Mouse (Mus musculus) midbrain, embryonic 16.5 days (tissue): ENCODE data around the gene Rbm8a. TPM values are rescaled to one million over a fixed set of nuclear protein-coding genes. Genes with fewer than 3 reads are reported as not detected.

Experiments used
- ATAC-seq: fragments of 200-750 bp; cut with Nextera tagmentation; 2 replicates; pipeline ENCODE4 v1.8.0; 2017; ENCODE audit warnings: moderate TSS enrichment
- H3K27ac ChIP-seq: fragments of 300-500 bp; sonication (generic); 2 replicates; pipeline ENCODE4 v1.5.1; 2014; ENCODE audit warnings: mild to moderate bottlenecking, low read length, mixed read lengths
- H3K27me3 ChIP-seq: fragments of 300-500 bp; sonication (generic); 2 replicates; pipeline ENCODE4 v1.6.1; 2014; ENCODE audit warnings: low read depth, low read length, mixed read lengths; ENCODE audit not compliant: control insufficient read depth, insufficient read depth
- H3K36me3 ChIP-seq: fragments of 300-500 bp; sonication (generic); 2 replicates; pipeline ENCODE4 v1.6.1; 2014; ENCODE audit warnings: mild to moderate bottlenecking, low read length, moderate library complexity, mixed read lengths; ENCODE audit not compliant: control insufficient read depth, insufficient read depth
- H3K4me1 ChIP-seq: fragments of 300-500 bp; sonication (generic); 2 replicates; pipeline ENCODE4 v1.6.1; 2014; ENCODE audit warnings: mild to moderate bottlenecking, low read length, mixed read lengths; ENCODE audit not compliant: control insufficient read depth, insufficient read depth
- H3K4me2 ChIP-seq: fragments of 300-500 bp; sonication (generic); 2 replicates; pipeline ENCODE4 v1.6.1; 2014; ENCODE audit warnings: mild to moderate bottlenecking, low read length, mixed read lengths
- H3K4me3 ChIP-seq: fragments of 300-500 bp; sonication (generic); 2 replicates; pipeline ENCODE4 v1.5.1; 2014; ENCODE audit warnings: low read depth, mild to moderate bottlenecking, low read length, moderate library complexity, mixed read lengths
- H3K9ac ChIP-seq: fragments of 300-500 bp; sonication (generic); 2 replicates; pipeline ENCODE4 v1.6.1; 2014; ENCODE audit warnings: low read depth, low read length, mixed read lengths
- H3K9me3 ChIP-seq: fragments of 300-500 bp; sonication (generic); replicated peaks from 2 replicates; pipeline ENCODE4 v1.6.1; 2014; ENCODE audit warnings: mild to moderate bottlenecking, low read length, mixed read lengths; ENCODE audit not compliant: control insufficient read depth, poor library complexity, severe bottlenecking
- WGBS: fragments of 180-500 bp; shearing (Covaris S2); extraction: QIAGEN DNeasy Blood & Tissue Kit; methylation state at CpG from one replicate; pipeline ENCODE4 v1.1.7; 2014; 5-methylcytosine and 5-hydroxymethylcytosine counted together
- polyA plus RNA-seq: library from polyadenylated mRNA; unstranded; fragments of >200 nt; fragmentation: Nextera tagmentation; extraction: Ambion mirVana; gene quantifications from 2 replicates; pipeline ENCODE4 v1.2.1, GENCODE M21; 2015

Gene Rbm8a
- polyA plus RNA-seq, 1 experiment from 2014 or later: 123 TPM

DNA sequence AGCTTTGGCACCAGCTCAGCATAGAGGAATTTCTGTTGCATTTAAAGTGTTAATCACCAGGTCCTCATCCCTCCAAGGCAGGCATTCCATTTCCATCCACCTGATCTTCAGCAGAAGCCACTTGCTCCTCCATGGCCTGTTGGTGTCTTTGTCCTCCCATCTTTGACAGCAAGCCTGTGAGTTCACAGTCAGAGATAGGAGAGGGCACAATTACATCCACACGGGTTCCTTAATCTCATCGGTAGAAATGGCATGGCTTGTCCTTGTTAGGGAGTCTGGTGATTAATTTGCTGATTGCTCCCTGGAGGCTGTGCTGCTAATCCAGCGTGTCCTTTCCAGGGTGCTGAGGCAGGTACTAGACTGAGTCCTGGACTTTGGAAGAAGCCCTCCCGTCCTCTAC, 43.8 kb downstream of the Rbm8a start:
- Histone ChIP-seq H3K4me2 (no peak overlapping the region), H3K4me3 (no peak overlapping the region), H3K27ac (no peak overlapping the region), H3K9ac (no peak overlapping the region), H3K4me1 (peaks cover 5% of the 10 kb centered on the region; the same call in 1 of the 2 replicates), H3K36me3 (no peaks in the 10 kb centered on the region), H3K9me3 (no peaks in the 10 kb centered on the region), H3K27me3 (peaks cover 12% of the 10 kb centered on the region)
- WGBS: 78% methylated on average over 4 of the region's 4 CpGs
- ATAC-seq: no peak

DNA sequence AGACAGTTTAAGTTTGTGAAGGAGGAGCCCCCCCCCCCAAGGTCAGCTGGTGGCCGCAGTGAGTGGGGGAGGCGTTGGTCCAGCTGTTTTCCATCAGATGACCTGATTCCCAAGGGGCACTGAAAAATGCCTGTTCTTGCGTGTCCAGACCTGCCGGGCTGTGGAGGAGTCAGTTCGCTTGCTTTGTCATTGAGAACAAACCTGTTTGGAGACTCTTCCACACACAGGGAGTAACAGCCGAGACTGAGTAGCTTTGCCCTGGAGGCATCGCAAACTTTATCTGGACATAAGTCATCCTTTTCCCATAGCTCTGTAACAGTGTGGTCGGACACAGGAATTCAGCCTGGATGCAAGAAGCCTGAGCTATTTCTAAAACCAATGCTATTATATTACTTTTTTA, 44.7 kb downstream of the Rbm8a start:
- Histone ChIP-seq H3K27me3 (peaks cover 12% of the 10 kb centered on the region), H3K9me3 (no peaks in the 10 kb centered on the region), H3K4me3 (no peak overlapping the region), H3K4me2 (no peak overlapping the region), H3K9ac (no peak overlapping the region), H3K4me1 (peaks cover 5% of the 10 kb centered on the region; the same call in 1 of the 2 replicates), H3K36me3 (no peaks in the 10 kb centered on the region), H3K27ac (no peak overlapping the region)
- no peak for ATAC-seq
- 76% methylated on average over 8 of the region's 8 CpGs for WGBS

DNA sequence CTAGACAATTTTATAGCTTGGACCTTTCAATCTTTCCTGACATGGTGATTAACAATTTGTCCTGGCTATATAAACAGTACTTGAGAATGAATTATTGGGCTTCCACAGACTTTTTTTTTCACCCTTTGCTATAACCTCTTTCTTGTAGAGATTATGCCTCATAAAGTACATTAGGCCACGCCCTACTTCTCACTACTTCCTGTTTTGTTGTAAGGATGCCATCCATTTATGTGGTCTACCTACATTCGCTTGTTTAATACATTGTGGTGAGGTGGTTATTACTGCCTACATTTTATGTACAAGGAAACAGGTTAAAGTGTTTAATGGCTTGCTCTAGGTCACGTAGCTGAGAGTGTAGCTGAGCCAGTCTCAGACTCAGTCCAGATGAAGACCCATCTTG, 45.4 kb downstream of the Rbm8a start:
- no peak for ATAC-seq
- Histone ChIP-seq H3K4me2 (no peak overlapping the region), H3K9ac (no peak overlapping the region), H3K27ac (no peak overlapping the region), H3K4me3 (no peak overlapping the region), H3K4me1 (peaks cover 9% of the 10 kb centered on the region; the same call in 1 of the 2 replicates), H3K27me3 (peaks cover 12% of the 10 kb centered on the region), H3K36me3 (no peaks in the 10 kb centered on the region), H3K9me3 (no peaks in the 10 kb centered on the region)
- 80% methylated on average over 3 of the region's 3 CpGs for WGBS

DNA sequence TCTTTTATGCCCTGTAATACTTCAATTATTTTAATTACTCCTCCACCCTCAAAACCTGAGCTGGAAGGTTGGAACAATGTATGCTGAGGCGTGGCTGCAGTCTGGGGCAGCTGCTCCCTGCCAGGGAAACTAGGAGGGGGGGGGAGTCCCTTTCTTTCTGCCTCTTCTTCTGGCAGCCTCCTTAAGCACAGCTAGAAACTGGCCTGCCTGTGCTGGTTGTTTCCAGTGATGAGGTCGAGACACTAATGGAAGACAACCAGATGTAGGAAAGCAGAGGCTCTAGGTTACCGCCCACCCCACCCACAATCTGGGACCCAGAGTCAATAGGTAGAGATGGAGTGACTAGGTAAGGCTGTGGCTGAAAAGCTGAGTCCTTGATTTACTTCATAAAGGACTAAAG, 46.0 kb downstream of the Rbm8a start:
- no peak overlapping the region for H3K4me3 ChIP-seq
- no peak overlapping the region for H3K4me2 ChIP-seq
- H3K9me3 ChIP-seq: no peaks in the 10 kb centered on the region
- H3K27ac ChIP-seq: no peak overlapping the region
- peaks cover 6% of the 10 kb centered on the region; the same call in 1 of the 2 replicates for H3K4me1 ChIP-seq
- no peak overlapping the region for H3K9ac ChIP-seq
- ATAC-seq: no peak
- WGBS: 30% methylated on average over 3 of the region's 3 CpGs
- H3K36me3 ChIP-seq: no peaks in the 10 kb centered on the region
- H3K27me3 ChIP-seq: peaks cover 10% of the 10 kb centered on the region

DNA sequence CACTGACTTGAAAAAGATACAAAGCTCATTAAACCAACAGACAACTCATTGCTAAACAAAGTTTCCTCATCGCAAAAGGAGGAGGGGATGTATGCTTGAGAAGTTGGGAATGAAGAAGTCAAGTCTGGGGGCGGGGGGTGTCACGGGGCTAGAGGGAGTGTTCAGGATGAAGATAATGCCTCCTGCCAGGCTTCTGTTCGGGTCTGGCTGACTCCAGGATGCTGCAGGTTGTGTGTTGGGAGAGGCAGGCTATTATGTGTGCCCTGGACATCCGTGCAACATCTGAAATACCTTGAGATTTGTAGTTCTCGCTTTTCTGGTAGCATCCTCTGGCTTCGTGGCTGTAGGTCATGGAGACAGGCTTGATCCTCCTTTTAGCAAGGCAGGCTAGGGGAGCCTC, 48.7 kb downstream of the Rbm8a start:
- H3K4me1 ChIP-seq: 0 out of 2 replicates have a peak, but pooled peaks cover 6% of the 10 kb centered on the region
- H3K9ac ChIP-seq: no peak overlapping the region
- H3K4me2 ChIP-seq: no peak overlapping the region
- WGBS: 53% methylated on average over 7 of the region's 7 CpGs
- H3K4me3 ChIP-seq: no peak overlapping the region
- no peaks in the 10 kb centered on the region for H3K36me3 ChIP-seq
- H3K27ac ChIP-seq: no peak overlapping the region
- ATAC-seq: no peak
- no peaks in the 10 kb centered on the region for H3K27me3 ChIP-seq
- no peaks in the 10 kb centered on the region for H3K9me3 ChIP-seq

DNA sequence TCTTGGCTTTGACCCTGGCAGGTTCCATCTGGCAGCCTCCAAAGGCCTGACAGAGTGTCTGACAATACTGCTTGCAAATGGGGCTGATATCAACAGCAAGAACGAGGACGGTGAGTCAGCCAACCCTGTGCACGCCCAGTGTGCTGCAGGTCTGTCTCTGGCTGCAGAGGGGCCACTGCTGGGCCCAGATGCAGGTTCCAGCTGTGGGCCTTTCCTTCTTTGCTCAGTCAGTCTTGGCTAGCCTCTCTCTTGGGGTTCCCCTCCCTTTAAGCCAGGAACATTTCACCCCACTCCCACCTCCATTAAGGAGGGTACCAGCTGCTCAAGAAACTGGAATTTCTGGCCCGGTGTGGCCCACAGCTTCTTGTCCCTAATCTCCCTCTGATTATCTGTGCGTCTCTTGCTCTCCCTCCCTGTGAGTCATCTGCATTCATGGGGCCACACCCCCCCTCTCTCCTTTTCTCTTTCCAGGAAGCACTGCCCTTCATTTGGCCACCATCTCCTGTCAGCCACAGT, 49.5 kb downstream of the Rbm8a start:
- Histone ChIP-seq H3K9me3 (no peaks in the 10 kb centered on the region), H3K27me3 (no peaks in the 10 kb centered on the region), H3K4me2 (no peak overlapping the region), H3K9ac (0 out of 2 replicates have a peak overlapping the region, but pooled peaks have one; percentile 25), H3K4me1 (0 out of 2 replicates have a peak, but pooled peaks cover 6% of the 10 kb centered on the region), H3K36me3 (no peaks in the 10 kb centered on the region), H3K27ac (no peak overlapping the region), H3K4me3 (no peak overlapping the region)
- ATAC-seq: no peak
- WGBS: 19% methylated on average over 5 of the region's 5 CpGs

DNA sequence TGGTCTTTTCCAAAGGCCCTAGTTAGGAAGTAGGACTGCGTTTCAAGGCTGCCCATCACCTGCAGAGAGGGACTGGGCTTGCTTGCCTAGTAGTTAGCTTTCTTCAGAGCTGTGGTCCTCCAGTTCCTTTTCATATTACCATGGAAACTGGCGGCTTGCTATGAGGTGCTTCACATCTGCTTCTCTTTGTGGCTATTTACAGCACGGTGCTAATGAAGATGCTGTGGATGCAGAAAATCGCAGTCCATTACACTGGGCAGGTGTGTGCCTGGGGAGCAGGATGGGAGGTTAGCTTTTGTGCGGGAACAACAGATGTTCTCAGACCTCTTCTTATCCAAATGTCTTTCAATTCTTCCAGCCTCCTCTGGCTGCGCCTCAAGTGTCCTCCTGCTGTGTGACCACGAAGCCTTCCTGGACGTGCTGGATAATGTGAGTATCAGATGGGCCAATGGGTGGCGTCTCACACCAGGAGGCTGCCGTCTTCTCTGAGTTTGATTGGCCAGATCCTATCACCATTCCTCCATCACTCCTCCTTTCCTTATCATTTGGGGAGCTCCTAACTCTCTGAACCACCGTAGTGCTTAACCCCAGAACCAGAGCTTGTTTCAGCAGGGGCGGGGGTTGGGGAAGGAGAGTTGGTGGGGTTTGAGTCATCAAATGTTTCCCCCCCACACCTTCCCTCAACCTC, 50.7 kb downstream of the Rbm8a start:
- Histone ChIP-seq H3K27me3 (no peaks in the 10 kb centered on the region), H3K4me1 (0 out of 2 replicates have a peak, but pooled peaks cover 6% of the 10 kb centered on the region), H3K36me3 (no peaks in the 10 kb centered on the region), H3K9me3 (no peaks in the 10 kb centered on the region), H3K9ac (no peak overlapping the region), H3K4me3 (no peak overlapping the region), H3K27ac (no peak overlapping the region), H3K4me2 (peak overlapping the region; percentile 2; the same call in 1 of the 2 replicates)
- ATAC-seq: peak; percentile 83
- WGBS: 17% methylated on average over 12 of the region's 12 CpGs

Other genes starting within 250 kb of the Rbm8a start
- not detected in 2 replicates for gene BC107364, start 177.6 kb upstream of the Rbm8a start, polyA plus RNA-seq
- 1.8 and 2.4 TPM in 2 replicates for gene Hfe2, start 104.8 kb upstream of the Rbm8a start, polyA plus RNA-seq
- gene Txnip, start 72.0 kb upstream of the Rbm8a start, polyA plus RNA-seq: 41.5 and 43.5 TPM in 2 replicates
- gene Gm16253, start 52.9 kb upstream of the Rbm8a start, polyA plus RNA-seq: 1.6 and 1.8 TPM in 2 replicates
- 36.7 and 38.8 TPM in 2 replicates for gene Polr3gl, start 35.8 kb upstream of the Rbm8a start, polyA plus RNA-seq
- gene Ankrd34a, start 33.3 kb upstream of the Rbm8a start, polyA plus RNA-seq: 16.4 and 20.6 TPM in 2 replicates
- gene Lix1l, start 28.8 kb upstream of the Rbm8a start, polyA plus RNA-seq: 4.0 and 4.7 TPM in 2 replicates
- gene Pex11b, start 5.4 kb downstream of the Rbm8a start, polyA plus RNA-seq: 60.5 and 67.0 TPM in 2 replicates
- gene Gm42957, start 5.5 kb downstream of the Rbm8a start, polyA plus RNA-seq: 0.07 and 0.24 TPM in 2 replicates
- gene Itga10, start 15.7 kb downstream of the Rbm8a start, polyA plus RNA-seq: 1.1 and 1.2 TPM in 2 replicates
- 2.9 and 3.2 TPM in 2 replicates for gene Ankrd35, start 40.2 kb downstream of the Rbm8a start, polyA plus RNA-seq
- 38.7 and 41.6 TPM in 2 replicates for gene Pias3, start 66.5 kb downstream of the Rbm8a start, polyA plus RNA-seq
- gene Nudt17, start 78.6 kb downstream of the Rbm8a start, polyA plus RNA-seq: 16.0 and 17.2 TPM in 2 replicates
- gene Polr3c, start 97.7 kb downstream of the Rbm8a start, polyA plus RNA-seq: 33.3 and 34.0 TPM in 2 replicates
- gene Rnf115, start 97.7 kb downstream of the Rbm8a start, polyA plus RNA-seq: 71.4 and 75.8 TPM in 2 replicates
- 0.60 and 0.68 TPM in 2 replicates for gene Pdzk1, start 199.4 kb downstream of the Rbm8a start, polyA plus RNA-seq
- 0.27 and 0.48 TPM in 2 replicates for gene Cd160, start 199.4 kb downstream of the Rbm8a start, polyA plus RNA-seq